Mouse (Mus musculus): ENCODE data around the gene Meis1.

Gene Meis1

DNA sequence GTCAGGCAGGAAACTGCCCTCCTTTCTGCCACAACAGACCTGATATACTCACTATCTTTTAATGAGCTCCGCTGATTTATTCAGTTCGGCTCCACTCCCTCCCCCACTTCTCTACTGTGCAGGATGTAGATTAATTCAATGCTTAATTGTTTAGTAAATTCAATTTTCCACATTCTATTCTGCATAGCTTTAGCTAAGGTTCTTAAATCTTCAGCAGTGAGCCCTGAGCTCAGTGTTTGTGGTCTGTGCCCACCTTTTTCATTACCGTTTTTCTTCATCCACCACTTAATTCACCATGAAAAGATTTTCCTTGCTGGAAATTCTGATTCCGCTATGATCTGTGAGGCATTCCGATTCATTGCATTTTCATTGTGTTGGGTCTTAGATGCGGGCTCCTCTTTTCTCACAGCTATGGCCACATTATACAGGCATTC lies 28.5 kb downstream of the Meis1 start:
- DNase-seq (ENCODE audit: low spot score in 2 of 2), result no peak

DNA sequence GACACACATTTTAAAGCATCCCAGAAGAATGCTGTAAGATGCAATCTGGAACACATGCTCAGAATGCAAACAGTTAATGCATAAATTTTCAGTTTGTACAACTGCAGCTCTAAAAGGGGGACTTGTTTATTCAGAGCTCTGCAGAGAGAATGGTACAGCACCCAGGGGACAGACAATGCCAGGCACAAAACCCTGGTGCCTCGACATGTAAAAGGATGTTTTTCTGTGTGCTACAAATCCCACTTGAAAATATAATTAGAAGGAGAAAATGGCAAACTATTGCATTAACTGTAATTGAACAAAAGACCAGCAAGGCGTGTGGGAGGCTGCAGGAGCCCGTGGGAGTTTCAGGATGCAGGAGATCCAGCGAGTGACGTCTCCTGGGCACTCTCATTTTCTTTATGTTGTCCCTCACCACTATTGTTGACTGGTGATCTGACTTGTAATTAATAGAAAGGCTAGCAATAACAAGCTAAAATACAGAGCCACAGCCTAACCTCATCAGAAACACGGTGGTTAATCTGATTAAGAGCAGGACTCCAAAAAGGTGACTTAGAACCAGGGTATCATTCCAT lies 29.0 kb downstream of the Meis1 start:
- no peak for DNase-seq (ENCODE audit: low spot score in 2 of 2)

DNA sequence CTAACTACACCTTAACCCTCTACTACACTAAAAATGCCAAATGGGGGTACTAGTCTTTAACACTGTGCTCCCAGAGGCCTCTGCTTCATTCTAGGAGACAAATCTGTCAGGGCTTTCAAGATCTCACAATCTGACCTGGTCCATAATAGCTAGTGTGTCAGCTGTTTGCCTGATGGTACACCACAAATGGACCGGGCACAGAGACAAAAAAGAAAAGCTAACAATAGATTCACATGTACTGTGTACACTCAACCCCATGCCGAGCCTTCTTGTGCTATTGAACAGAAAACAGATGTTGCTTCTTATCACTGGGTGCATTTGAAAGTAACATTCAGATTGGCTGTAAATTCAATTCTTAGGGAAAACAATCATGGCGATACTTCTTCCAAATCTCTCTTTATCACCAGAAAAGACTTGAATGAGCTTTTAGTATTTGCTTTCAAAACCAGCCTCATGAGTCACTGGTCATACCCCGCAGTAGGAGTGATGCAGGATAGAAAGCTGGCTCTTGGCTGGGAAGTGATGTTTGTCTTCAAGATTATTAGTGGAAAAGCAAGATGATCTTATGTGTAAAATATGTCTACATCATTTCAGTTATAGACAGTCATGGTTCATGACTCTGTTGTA lies 30.0 kb downstream of the Meis1 start:
- no peak for DNase-seq (ENCODE audit: low spot score in 2 of 2)

DNA sequence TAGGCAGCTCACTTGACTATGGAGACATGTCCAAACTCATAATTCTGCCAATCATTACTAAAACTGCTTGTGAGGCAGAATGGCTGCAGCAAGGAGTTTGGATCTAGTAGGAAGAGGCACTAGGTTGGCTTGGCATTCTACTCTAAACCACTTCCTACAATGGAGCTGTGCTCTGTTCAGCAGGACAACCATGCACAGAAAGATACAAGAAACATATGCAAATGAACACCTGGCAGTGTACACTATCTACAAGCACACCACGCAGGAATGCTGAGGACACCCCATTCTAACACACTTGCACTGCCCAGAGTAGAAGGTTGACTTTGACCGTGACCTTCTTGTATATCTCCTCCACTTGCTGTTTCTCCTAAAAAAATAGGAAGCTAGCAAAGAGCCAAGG lies 35.0 kb downstream of the Meis1 start:
- DNase-seq (ENCODE audit: low spot score in 2 of 2), result no peak

DNA sequence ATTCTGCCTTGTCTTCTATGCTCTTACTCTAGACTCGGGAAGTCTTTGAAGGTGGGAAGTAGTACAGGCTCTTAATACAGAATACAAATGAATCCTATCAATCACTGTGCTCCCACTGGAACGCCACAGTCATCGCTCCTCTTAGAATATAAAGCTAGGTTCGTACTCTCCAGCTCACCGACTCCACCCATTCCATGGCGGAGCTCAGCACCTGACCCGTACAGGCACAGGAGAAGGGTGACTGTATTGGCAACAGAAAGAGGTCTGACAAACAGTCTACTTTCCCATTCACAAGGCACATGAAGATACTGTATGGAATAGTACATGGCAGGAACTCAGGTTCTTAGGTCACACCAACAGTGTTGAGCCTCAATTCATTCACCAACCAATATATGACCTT lies 35.5 kb downstream of the Meis1 start:
- DNase-seq (ENCODE audit: low spot score in 2 of 2), result no peak

DNA sequence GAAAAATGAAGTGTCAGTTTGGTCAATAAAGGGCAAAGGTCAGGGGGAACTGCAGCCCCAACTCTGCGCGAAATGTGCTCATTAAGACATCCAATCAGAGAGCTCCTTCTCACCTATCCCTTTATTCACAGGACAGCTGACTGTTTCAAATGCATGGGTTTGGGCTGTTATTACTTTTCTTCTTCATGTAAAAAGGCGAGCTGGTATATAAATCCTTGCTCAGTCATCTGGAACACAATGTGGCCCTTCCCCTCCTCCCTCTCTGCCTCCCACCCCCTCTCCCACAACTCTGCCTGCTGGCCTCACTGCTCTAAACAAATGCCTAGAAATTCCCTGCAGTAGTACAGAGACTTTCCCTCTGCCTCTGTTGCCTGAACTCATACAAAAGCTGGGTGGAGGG lies 36.5 kb downstream of the Meis1 start:
- DNase-seq (ENCODE audit: low spot score in 2 of 2), result no peak

DNA sequence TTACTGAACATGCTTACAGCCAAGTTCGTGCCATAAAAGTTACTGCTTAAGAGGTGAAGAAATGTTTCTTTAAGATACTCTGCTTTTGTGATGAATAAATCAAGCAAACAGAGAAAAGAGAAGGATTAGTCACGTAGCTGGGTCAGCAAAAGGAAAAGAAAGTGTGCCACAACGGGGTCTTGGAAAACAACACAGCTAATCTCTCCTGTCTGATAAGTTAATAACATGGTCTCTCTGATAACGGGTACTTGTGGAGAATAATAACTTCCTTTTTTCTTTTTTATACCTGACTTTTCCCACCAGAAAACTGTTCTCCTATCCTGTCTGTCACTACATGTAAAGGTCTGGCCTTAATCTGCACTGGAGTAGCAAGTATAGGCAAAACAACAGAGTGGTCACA lies 37.4 kb downstream of the Meis1 start:
- DNase-seq (ENCODE audit: low spot score in 2 of 2), result no peak

DNA sequence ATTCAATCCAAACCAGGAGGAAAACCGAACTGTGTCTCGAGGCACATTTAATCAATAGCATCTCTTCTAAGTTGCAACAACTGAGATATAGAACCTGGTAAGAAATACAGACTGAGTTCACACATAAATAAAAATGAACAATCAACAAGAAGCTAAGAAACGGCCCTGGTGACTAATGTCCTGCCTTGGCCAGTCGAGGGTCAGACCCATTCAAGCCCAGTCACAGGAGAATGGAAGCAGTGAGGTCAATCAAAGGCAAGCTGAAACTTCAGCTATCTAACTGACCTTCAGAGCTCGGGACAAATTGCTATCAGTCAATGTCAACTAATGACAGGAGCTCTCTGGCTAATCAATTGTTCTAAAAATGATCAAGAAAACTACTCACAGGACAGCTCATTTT lies 38.2 kb downstream of the Meis1 start:
- no peak for DNase-seq (ENCODE audit: low spot score in 2 of 2)

DNA sequence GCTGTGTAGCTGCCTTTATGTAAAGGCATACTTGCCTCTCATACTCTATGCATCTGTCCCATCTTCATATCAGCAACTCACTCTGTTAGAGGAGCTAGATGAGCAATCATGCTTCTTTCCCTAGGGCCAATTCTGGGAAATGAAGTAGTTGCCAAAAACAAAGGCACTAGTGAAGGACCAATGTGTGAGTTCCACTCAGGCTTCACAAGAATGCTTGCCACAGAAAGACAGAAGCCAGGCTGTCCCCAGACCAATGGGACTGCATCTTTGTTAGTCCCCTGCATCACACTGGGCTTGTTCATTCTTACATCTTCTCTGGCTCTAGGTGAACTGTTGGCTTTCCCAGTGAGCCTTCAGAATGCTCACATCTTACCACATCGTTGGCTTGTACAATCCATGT lies 43.7 kb downstream of the Meis1 start:
- DNase-seq (ENCODE audit: low spot score in 2 of 2), result no peak

DNA sequence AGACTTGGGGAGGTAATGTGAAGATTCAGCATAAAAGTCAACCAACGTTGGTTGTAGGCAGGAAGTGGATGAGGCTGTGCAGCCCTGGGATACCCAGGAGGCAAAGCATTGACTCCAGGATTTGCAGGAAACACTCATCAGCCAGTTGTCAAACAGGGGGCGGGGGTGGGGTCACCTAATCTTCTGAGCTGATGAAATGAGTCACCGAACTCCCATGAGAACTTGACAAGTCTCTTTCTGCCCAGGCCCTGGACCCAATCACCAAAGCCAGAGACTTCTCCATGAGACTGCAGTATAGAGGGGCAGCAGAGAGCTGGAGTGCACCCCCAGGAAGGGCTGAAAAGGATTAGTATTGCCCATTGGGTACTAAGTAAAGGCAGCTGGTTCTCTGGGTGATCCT lies 45.0 kb downstream of the Meis1 start:
- DNase-seq (ENCODE audit: low spot score in 2 of 2), result no peak

DNA sequence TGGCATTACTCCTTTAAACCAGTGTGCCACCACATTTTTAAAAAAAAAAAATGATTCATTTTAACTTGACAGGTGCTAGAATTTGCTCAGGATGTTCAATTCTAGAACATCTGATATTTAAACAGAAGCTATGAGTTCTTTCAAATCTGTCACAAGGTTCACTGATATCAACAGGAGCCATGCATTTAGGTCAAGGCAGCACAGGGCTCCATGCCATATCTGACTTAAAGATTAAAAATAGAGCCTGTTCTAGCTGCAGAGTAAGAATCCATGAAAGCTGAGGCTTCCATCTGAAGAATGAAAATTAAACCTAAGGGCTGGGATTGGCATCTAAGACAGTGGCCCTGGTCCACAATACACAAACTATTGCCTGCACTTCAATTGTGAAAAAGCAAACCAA lies 45.8 kb downstream of the Meis1 start:
- no peak for DNase-seq (ENCODE audit: low spot score in 2 of 2)

DNA sequence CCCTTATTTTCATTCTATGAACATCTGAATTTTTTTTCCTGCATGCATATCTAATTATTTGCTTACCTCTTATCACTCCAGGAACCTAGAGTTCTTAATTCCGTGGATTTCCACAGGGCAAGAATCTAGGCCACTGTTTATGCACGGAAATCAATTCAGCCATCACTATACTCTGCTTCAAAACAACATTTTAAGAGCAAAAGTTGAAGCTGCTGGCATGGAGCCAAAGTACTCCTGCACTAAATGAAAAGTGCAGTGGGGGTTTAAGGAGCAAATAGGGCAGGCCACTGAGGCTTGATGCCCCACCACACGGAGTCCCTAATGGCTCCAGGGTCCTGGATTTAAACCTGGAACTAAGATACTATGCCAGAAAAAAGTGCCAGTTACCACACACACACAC lies 47.2 kb downstream of the Meis1 start:
- no peak for DNase-seq (ENCODE audit: low spot score in 2 of 2)

DNA sequence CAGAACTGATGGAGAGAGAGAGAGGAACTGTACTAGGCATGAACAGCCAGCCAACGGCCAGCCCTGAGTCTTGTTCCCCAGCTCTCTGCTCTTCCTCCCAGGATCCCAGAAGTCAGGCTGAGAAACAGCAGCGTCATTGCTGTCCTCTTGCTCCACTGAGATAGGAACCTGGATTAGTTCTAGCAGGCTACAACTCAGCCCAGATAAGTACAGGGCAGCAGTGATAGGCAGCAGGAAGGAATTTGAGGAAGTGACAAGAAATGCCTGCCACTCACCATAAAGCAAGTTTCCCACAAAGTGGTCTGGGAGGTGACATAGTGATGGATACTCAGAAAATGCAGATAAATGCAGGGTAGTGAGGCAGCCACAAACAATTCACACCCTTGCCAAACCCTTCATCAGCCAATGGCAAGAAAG lies 48.9 kb downstream of the Meis1 start:
- DNase-seq (ENCODE audit: low spot score in 2 of 2), result no peak

DNA sequence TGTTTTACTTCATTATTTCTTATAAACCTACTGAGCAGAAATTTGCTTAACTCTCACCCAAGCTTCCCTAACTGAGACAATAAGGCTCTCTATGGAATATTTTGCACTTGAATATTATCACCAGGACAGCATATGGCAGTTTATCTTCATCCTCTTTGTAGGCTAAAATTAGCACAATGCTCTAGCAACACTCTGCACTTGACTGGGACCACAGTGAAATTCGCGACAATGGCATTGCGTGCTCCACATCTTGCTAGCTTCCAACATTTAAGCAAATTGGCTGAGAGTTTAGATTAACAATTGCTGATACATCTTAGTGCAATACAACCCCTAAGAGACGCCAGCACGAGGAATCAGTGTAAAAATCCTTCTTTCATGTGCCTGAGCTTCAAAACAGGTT lies 54.4 kb downstream of the Meis1 start:
- no peak for DNase-seq (ENCODE audit: low spot score in 2 of 2)

DNA sequence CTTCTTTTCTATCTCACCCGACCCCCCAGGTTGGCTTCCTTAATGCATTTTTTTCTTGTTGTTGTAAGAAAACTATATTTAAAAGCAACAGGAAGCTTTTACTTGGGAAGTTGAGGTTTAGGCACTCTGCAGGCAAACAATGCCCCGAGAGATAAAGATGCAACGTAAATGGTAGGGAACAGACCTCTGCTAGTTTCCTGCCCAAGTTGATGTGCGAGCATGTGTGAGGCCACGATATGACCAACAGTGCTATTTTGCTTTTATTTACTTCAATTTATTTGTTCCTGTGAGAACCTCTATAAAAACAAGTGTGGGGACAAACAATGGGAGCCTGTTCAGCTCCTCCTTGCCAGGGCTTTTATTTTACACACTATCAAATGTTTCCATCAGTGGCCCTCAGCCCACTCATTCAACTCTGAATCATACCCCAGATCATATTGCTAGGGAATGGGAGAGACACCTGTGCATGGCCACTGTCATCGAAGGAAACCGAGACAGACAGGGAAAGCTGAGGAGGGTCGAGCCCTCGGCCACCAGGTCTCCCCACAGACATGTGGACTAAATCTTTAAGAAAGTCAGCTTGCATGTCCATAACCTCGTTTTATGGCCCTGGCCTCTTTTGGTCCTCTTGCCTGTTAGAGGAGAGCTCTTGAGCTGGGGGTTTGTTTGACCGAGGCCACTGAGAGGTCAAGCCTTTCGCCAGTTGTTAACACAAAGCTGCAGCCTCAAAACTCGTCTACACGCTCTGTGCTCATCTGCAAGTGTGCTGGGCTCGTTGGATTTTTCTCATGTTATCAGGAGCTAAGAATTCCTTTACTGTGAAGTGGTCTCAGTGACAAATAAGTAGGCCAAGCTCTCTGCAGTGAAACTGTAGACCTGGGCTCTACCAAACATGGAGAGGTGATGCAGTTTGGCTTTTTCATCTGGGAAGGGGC lies 55.3 kb downstream of the Meis1 start:
- DNase-seq (ENCODE audit: low spot score in 2 of 2), result no peak

DNA sequence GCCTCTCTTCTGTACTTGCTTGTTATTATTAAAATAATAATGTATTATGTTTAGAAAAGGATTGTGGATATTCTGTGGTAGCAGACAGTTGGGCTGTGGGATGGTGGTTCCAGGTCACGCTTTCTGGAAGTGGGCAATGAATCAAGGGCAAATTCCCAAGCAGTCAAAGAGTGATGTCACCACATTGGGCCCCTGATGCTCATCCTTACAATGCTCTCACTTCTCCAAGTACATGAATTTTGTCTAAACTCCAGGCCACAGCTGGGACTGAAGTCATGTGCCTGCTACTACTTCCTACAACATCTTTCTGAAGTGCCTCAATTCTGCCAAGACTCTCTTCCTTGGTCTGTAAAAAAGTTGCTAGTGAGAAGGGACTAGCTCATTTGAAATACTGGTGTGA lies 59.3 kb downstream of the Meis1 start:
- DNase-seq (ENCODE audit: low spot score in 2 of 2), result no peak

DNA sequence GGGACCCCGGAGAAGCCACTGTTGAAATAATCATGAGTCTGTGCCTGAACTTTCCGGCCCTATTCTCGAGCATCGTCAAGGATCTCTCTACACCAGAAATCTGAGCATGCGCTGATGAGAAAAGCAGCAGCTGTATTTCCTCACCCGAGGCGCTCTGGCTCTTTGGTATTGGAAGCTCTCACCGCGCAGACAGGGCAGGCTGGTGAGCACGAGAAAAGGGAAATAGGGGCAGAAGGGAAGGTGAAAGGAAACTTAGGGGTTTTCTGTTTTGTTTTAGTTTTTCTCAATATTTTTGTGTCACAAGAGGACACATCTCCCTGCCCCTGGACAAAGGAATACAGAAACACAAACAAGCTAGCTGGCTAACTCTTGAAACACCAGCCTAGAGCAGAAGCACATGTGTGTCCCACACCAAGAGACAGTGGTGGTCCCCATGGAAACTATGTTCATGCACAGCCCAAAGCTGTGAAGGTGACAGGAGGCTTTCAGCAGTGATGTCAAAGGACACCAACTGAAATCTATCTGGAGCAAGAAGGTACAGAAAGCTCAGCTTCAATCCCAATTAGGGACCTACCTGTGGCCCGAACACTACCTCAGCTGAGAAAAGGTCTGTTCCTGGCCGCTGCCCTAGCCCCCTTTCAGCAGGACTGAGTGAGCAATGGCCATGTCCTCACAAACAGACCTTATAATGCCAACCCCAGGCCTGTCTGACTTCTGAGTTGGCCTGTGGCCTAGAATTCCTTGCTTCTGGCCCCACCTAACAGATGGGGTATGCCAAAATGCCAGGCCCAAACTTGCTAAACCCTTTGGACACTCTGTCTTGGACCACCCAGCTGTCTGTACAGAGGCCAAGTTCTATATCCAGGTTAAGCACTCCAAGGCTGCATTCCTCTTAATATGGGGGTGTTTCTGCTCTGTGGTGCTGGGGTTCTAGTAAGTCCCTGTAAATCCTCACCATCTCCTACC lies 60.7 kb downstream of the Meis1 start:
- DNase-seq (ENCODE audit: low spot score in 2 of 2), result no peak

DNA sequence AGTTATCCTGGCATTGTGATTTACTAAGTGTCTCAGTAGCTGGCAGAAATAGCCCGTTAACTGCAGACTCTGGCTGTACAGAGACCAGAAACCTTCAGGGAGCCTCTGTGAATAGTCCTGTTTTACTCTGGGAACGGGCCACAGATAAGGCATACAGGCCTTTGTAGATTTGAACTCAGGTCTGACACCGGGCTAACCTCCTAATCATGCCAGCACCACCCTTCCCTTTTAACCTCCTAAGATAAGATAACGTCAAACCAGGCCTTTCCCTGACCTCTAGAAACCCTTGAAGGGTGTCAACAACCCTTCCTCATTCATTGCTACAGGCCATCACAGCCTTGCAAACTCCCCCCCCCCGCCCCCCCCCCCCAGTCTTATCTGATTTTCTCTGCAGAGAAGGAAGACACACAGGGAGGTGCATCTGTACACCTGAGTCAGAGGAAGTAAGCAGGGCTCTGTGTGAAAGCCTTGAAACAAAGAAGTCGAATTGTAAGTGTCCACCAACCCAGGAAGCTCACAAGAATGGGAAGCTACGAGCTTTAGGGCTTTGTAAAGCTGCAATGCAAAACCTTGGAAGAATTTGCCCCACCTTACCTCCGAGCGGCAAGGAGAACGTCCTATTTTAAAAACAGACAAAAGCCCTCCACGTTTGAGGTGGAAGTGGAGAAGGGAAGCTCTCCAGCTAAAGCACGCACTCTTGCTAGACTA lies 61.5 kb downstream of the Meis1 start:
- DNase-seq (ENCODE audit: low spot score in 2 of 2), result no peak

DNA sequence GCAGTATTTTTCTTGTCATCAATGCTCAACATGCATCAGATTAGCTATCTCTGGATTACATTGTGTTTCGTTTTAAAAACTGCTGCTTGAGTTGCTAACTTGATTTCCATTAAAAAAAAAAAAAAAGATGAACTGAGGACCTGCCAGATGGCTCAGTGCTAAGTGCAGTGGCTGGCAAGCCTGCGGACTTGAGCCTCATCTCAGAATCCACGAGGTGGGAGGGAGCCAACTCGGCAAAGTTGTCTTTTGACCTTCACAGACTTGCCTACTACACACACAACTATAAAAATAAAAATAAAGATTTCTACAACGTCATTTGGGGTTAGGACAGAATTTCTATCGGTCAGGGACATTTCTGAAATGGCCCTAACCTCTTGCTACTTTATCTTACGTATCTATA lies 62.8 kb downstream of the Meis1 start:
- DNase-seq (ENCODE audit: low spot score in 2 of 2), result no peak

DNA sequence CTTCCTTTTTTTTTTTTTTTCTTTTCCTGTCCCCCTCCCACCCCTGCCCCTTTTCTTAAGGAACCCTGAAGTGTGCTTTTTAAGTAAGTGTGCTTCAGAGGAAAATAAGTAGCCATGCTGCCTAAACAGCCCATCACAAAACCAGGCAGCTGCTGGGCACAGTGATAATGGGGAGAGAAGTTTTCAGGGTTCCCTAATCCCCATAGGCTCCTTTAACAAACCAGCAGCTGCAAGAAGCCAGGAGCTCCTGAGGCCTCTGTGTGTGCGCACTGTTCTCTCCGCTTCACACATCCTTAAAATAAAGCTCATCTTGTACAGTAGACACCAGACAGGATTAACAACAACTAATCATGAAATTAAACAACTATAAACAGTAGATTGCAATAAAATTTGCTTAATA lies 63.9 kb downstream of the Meis1 start:
- no peak for DNase-seq (ENCODE audit: low spot score in 2 of 2)

DNA sequence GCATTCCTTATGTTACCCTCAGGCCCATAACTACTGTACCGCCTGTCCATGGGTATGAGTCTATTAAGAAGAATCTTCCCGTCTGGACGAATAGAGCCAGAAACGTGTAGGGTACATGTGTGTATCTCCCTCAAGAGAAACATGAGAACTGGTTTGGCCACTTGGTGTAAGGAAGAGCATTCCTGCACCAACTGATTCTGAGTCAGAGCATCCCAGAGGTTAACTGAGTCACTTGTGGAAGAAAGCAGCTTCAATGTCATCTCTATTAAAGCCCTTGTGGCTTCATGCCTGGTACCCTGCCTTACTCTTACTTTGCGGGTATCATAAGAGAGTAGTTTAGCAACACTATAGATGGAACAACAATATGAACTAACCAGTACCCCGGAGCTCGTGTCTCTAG lies 64.9 kb downstream of the Meis1 start:
- no peak for DNase-seq (ENCODE audit: low spot score in 2 of 2)
